Mouse (Mus musculus): ENCODE data around the gene Ndufa4. TPM values are rescaled to one million over a fixed set of nuclear protein-coding genes. Genes with fewer than 3 reads are reported as not detected.

Ndufa4 gene
- polyA plus RNA-seq, 1 experiment from 2014 or later = 862 TPM

Other genes starting within 250 kb of the Ndufa4 start
- gene Phf14, start 312 bp upstream of the Ndufa4 start, polyA plus RNA-seq (2016; fragmentation: Nextera tagmentation; extraction: Ambion mirVana) = 58.6 and 73.2 TPM in 2 replicates

Measured in limb, embryonic 10.5 days (tissue).